Mouse (Mus musculus): ENCODE measurements around the gene Cops3. TPM values are rescaled to one million over a fixed set of nuclear protein-coding genes. Genes with fewer than 3 reads are reported as not detected.
A peak's percentile ranks its signal among the peaks of the same experiment; 100 is the strongest.

Cops3 gene
- total RNA-seq, 2 experiments from 2014 or later: 85.3 to 89.1 TPM

GRCm38 (mm10) chr11:59778181-59778873 lies 61.3 kb downstream of the Cops3 start:
- peak; percentile 73 for DNase-seq (ENCODE audit: low spot score)

GRCm38 (mm10) chr11:59777259-59777658 lies 62.4 kb downstream of the Cops3 start:
- DNase-seq (ENCODE audit: low spot score): no peak

- no peak for DNase-seq (ENCODE audit: low spot score)
These were observed 64.0 kb downstream of the Cops3 start for GRCm38 (mm10) chr11:59775435-59776148.

DNA sequence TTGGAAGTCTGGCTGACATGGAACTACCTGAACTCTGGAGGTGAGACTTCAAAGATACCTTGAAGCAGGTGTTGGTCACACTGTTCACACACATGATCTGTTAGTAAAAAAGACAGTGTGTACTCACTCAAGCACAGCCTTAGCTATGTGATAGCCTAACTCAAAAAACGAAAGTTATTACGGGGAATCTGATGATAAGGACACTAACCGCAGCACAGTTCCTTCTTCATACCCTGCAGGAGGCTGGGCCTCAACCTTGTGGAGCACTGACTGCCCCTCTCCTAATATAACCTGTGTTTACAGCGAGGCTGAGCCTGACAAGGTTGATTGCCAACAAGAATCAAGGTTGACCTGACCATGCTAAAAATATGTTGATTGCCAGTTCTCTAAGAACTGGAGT lies 65.1 kb downstream of the Cops3 start:
- no peak for DNase-seq (ENCODE audit: low spot score)

- DNase-seq (ENCODE audit: low spot score): no peak
These were observed 66.7 kb downstream of the Cops3 start for GRCm38 (mm10) chr11:59772902-59773301.

DNA sequence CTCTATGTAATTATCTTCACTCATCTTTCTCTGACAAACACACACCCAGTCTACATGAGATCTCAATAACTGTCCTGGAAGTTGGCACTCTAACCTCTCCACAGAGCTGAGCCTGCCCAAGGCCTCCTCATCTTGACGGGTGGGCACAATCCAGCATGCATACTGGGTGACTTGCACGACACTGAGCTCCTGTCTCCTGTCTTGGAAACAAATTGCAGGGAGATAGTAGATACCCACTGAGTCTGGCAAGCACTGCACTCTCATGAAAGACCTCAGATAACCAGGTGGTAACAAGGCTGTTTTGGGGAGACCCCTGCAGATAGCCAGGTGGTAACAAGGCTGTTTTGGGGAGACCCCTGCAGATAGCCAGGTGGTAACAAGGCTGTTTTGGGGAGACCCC lies 67.3 kb downstream of the Cops3 start:
- DNase-seq (ENCODE audit: low spot score): no peak

DNA sequence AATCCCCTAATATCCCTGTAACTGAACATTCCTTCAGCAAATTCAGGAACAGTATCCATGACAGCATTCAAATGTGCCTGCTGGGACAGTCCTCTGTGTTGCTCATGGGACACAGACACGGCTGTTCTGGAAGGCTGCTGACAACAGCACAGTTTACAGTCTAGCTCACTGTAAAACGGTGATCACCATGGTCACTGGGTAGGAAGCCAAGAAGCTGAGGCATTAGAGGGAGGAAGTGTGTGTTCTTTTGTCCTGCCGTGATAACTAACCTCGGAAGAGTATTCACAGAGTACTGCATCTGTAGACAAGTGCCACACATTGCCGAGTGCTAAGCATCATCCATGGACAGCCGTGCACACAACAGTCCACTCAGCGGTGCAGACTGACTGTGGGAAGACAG lies 68.9 kb downstream of the Cops3 start:
- DNase-seq (ENCODE audit: low spot score): no peak

GRCm38 (mm10) chr11:59769738-59770137 lies 69.9 kb downstream of the Cops3 start:
- DNase-seq (ENCODE audit: low spot score): no peak

GRCm38 (mm10) chr11:59769307-59769706 lies 70.3 kb downstream of the Cops3 start:
- no peak for DNase-seq (ENCODE audit: low spot score)

Other genes starting within 250 kb of the Cops3 start
- gene Olfr223, start 246.5 kb downstream of the Cops3 start, total RNA-seq (2021): not detected
- gene Mprip, start 178.5 kb downstream of the Cops3 start, total RNA-seq (2021): 10 to 100 TPM; 61.2 to 84.0 TPM
- gene Pld6, start 52.2 kb downstream of the Cops3 start, total RNA-seq (2021): not detected
- gene Flcn, start 29.8 kb downstream of the Cops3 start, total RNA-seq (2021): 10 to 100 TPM; 40.9 to 53.0 TPM
- gene Nt5m, start 391 bp downstream of the Cops3 start, total RNA-seq (2021): 10 to 100 TPM; 18.9 to 19.3 TPM
- gene Med9, start 108.4 kb upstream of the Cops3 start, total RNA-seq (2021): 10 to 100 TPM; 21.8 to 22.3 TPM
- gene Rasd1, start 125.1 kb upstream of the Cops3 start, total RNA-seq (2021): 1 to 10 TPM; 1.9 to 5.2 TPM
- 1 to 10 TPM; 2.7 to 4.6 TPM for gene Pemt, start 206.7 kb upstream of the Cops3 start, total RNA-seq (2021)